Mouse (Mus musculus): ENCODE measurements at regions not wholly inside any gene's neighbourhood (a gene's known extent, or its start where the extent isn't known, plus 50 kb on each side); places are given as distances from the start of the nearest gene placed in this dataset.
A peak's percentile ranks its signal among the peaks of the same experiment; 100 is the strongest.

DNA sequence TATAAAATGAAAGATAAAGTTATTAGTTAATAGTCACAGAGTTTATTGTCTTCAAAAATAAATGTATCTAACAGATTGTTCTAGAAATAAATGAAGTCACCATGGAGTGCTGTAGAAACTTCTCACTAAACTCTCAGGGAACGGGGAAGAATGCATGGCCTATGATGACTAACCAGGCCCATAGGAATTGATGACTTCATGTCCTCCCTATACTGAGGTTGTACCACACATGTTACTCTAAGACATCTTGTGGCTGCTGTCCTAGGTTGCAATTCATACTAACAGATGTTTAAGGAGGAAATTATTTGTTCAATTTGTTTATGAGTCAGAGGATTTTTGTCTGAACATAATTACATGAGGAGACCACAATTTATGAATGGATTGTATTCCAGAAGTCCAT, 459.4 kb downstream of the Pros1 start:
- H3K27me3 ChIP-seq (replicated peaks; ENCODE audit: control insufficient read depth, insufficient read depth, low read length) = no peaks in the 10 kb centered on the region

DNA sequence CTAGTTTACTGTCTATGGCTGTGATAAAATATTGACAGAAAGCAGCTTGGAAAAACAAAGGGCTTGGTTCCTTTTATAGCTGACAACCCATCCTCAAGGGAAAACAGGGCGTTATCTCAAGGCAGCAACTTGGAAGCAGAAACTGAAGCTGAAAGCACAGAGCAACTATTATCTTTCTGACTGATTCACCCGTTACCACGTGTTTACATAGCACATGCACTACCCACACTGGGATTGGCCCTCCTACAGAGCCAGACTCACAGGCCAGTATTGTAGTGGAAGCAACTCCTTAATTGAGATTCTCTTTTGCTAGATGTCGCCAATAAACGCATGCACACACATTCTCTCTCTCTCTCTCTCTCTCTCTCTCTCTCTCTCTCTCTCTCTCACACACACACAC, 465.5 kb downstream of the Pros1 start:
- no peak overlapping the region for H3K9ac ChIP-seq (ENCODE audit: low read length)
- H3K27ac ChIP-seq (ENCODE audit: low read depth) = no peak overlapping the region
- ATAC-seq (replicated peaks; ENCODE audit: low FRiP score, low TSS enrichment, low read depth) (peak; percentile 71), DNase-seq (ENCODE audit: low spot score) (no peak)
- no peak overlapping the region for H3K4me2 ChIP-seq (ENCODE audit: low read length)
- no peaks in the 10 kb centered on the region for H3K36me3 ChIP-seq (ENCODE audit: control insufficient read depth, insufficient read depth, low read length)
- no peak overlapping the region for H3K4me3 ChIP-seq (ENCODE audit: low read depth, low read length)
- 45% methylated on average over 5 of the region's 5 CpGs for WGBS
- no peaks in the 10 kb centered on the region for H3K4me1 ChIP-seq (replicated peaks; ENCODE audit: control insufficient read depth, insufficient read depth, low read length)
- H3K9me3 ChIP-seq (ENCODE audit: control insufficient read depth, low read length) = no peaks in the 10 kb centered on the region
- H3K27me3 ChIP-seq (replicated peaks; ENCODE audit: control insufficient read depth, insufficient read depth, low read length) = no peaks in the 10 kb centered on the region

More for the DNA sequence above, 459.4 kb downstream of the Pros1 start:
- WGBS = 68% methylated on average over 1 of the region's 1 CpGs
- ATAC-seq (replicated peaks; ENCODE audit: low FRiP score, low TSS enrichment, low read depth) = no peak
- Histone ChIP-seq H3K4me2 (ENCODE audit: low read length) (no peak overlapping the region), H3K4me3 (ENCODE audit: low read depth, low read length) (no peak overlapping the region), H3K27ac (ENCODE audit: low read depth) (no peak overlapping the region), H3K4me1 (replicated peaks; ENCODE audit: control insufficient read depth, insufficient read depth, low read length) (no peaks in the 10 kb centered on the region), H3K36me3 (ENCODE audit: control insufficient read depth, insufficient read depth, low read length) (no peaks in the 10 kb centered on the region), H3K9ac (ENCODE audit: low read length) (no peak overlapping the region), H3K9me3 (ENCODE audit: control insufficient read depth, low read length) (no peaks in the 10 kb centered on the region)
- DNase-seq (ENCODE audit: low spot score) = no peak

DNA sequence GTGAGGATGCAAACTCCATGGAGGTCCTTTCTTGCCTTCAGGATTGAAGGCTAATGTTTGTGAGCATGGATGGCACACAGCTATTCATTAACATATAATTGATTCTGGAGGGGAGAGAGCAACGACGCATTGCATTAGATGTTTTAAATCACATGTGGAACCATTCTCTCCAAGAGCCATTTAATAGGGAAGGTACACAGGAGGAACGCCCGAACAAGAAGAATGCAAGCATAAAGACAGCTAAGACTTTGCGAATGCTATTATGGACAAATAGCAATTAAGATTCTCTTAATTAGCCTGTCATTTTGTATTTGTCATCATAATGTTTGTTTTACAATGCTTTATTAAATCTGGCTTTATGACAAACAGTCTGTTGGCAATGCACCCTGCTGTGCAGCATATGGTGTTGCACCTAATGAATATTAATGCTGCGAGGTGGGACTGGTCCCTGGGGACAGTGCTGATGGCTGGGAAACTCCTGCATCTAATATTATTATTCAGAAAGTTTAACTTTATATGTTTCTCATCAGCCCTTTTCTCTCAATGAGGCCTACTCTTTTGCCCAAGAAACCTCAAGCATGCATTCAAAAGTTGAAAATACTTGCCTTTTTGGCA, 497.5 kb downstream of the Pros1 start:
- Histone ChIP-seq H3K36me3 (ENCODE audit: control insufficient read depth, insufficient read depth, low read length) (no peaks in the 10 kb centered on the region), H3K9me3 (ENCODE audit: control insufficient read depth, low read length) (no peaks in the 10 kb centered on the region), H3K9ac (ENCODE audit: low read length) (no peak overlapping the region), H3K4me1 (replicated peaks; ENCODE audit: control insufficient read depth, insufficient read depth, low read length) (no peaks in the 10 kb centered on the region), H3K4me3 (ENCODE audit: low read depth, low read length) (no peak overlapping the region), H3K27ac (ENCODE audit: low read depth) (no peak overlapping the region), H3K4me2 (ENCODE audit: low read length) (no peak overlapping the region), H3K27me3 (replicated peaks; ENCODE audit: control insufficient read depth, insufficient read depth, low read length) (no peaks in the 10 kb centered on the region)
- WGBS = 87% methylated on average over 6 of the region's 6 CpGs
- DNase-seq (ENCODE audit: low spot score) (no peak), ATAC-seq (replicated peaks; ENCODE audit: low FRiP score, low TSS enrichment, low read depth) (no peak)

- ATAC-seq (replicated peaks; ENCODE audit: low FRiP score, low TSS enrichment, low read depth) = no peak
- H3K9ac ChIP-seq (ENCODE audit: low read length) = no peak overlapping the region
- H3K27me3 ChIP-seq (replicated peaks; ENCODE audit: control insufficient read depth, insufficient read depth, low read length) = no peaks in the 10 kb centered on the region
- no peaks in the 10 kb centered on the region for H3K4me1 ChIP-seq (replicated peaks; ENCODE audit: control insufficient read depth, insufficient read depth, low read length)
- 85% methylated on average over 5 of the region's 5 CpGs for WGBS
- DNase-seq (ENCODE audit: low spot score) = no peak
- H3K36me3 ChIP-seq (ENCODE audit: control insufficient read depth, insufficient read depth, low read length) = no peaks in the 10 kb centered on the region
- H3K27ac ChIP-seq (ENCODE audit: low read depth) = no peak overlapping the region
- H3K9me3 ChIP-seq (ENCODE audit: control insufficient read depth, low read length) = no peaks in the 10 kb centered on the region
- H3K4me3 ChIP-seq (ENCODE audit: low read depth, low read length) = no peak overlapping the region
- no peak overlapping the region for H3K4me2 ChIP-seq (ENCODE audit: low read length)
Observed at GRCm38 (mm10) chr16:63369868-63370267, 494.1 kb downstream of the Epha3 start.

GRCm38 (mm10) chr16:63371275-63371674, 492.7 kb downstream of the Epha3 start:
- Histone ChIP-seq H3K4me2 (ENCODE audit: low read length) (no peak overlapping the region), H3K4me3 (ENCODE audit: low read depth, low read length) (no peak overlapping the region), H3K27ac (ENCODE audit: low read depth) (no peak overlapping the region), H3K9ac (ENCODE audit: low read length) (no peak overlapping the region), H3K4me1 (replicated peaks; ENCODE audit: control insufficient read depth, insufficient read depth, low read length) (no peaks in the 10 kb centered on the region), H3K9me3 (ENCODE audit: control insufficient read depth, low read length) (no peaks in the 10 kb centered on the region), H3K36me3 (ENCODE audit: control insufficient read depth, insufficient read depth, low read length) (no peaks in the 10 kb centered on the region), H3K27me3 (replicated peaks; ENCODE audit: control insufficient read depth, insufficient read depth, low read length) (no peaks in the 10 kb centered on the region)
- 77% methylated on average over 5 of the region's 5 CpGs for WGBS
- no peak for DNase-seq (ENCODE audit: low spot score)
- ATAC-seq (replicated peaks; ENCODE audit: low FRiP score, low TSS enrichment, low read depth) = no peak

DNA sequence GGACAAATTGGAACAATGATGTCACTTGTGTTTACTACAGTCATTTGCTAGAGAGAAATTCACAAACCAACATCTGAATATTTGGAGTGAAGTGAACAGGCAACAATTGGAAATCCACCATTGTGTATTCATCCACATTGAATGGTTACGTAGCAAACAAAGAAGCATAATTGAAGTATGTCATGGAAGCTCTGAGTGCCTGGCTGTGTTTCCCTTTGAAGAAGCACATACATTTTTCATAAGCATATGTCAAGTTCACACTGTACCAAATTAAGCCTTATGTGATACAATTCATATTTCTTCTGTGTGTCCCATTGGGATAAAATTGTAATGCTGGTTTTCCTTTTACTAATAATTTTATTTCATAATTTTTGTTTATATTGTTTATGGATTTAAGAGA, 459.0 kb downstream of the Epha3 start:
- WGBS = 84% methylated on average over 1 of the region's 1 CpGs
- Histone ChIP-seq H3K27ac (ENCODE audit: low read depth) (no peak overlapping the region), H3K4me2 (ENCODE audit: low read length) (no peak overlapping the region), H3K4me1 (replicated peaks; ENCODE audit: control insufficient read depth, insufficient read depth, low read length) (no peaks in the 10 kb centered on the region), H3K27me3 (replicated peaks; ENCODE audit: control insufficient read depth, insufficient read depth, low read length) (no peaks in the 10 kb centered on the region), H3K36me3 (ENCODE audit: control insufficient read depth, insufficient read depth, low read length) (no peaks in the 10 kb centered on the region), H3K9me3 (ENCODE audit: control insufficient read depth, low read length) (no peaks in the 10 kb centered on the region), H3K9ac (ENCODE audit: low read length) (no peak overlapping the region), H3K4me3 (ENCODE audit: low read depth, low read length) (no peak overlapping the region)
- DNase-seq (ENCODE audit: low spot score) (no peak), ATAC-seq (replicated peaks; ENCODE audit: low FRiP score, low TSS enrichment, low read depth) (no peak)

GRCm38 (mm10) chr16:63412656-63413055, 451.3 kb downstream of the Epha3 start:
- H3K4me1 ChIP-seq (replicated peaks; ENCODE audit: control insufficient read depth, insufficient read depth, low read length) = no peaks in the 10 kb centered on the region
- no peak for DNase-seq (ENCODE audit: low spot score)
- no peaks in the 10 kb centered on the region for H3K27me3 ChIP-seq (replicated peaks; ENCODE audit: control insufficient read depth, insufficient read depth, low read length)
- no peak for ATAC-seq (replicated peaks; ENCODE audit: low FRiP score, low TSS enrichment, low read depth)
- no peak overlapping the region for H3K4me3 ChIP-seq (ENCODE audit: low read depth, low read length)
- no peak overlapping the region for H3K27ac ChIP-seq (ENCODE audit: low read depth)
- H3K9me3 ChIP-seq (ENCODE audit: control insufficient read depth, low read length) = no peaks in the 10 kb centered on the region
- no peak overlapping the region for H3K4me2 ChIP-seq (ENCODE audit: low read length)
- WGBS = 90% methylated on average over 1 of the region's 1 CpGs
- H3K36me3 ChIP-seq (ENCODE audit: control insufficient read depth, insufficient read depth, low read length) = no peaks in the 10 kb centered on the region
- no peak overlapping the region for H3K9ac ChIP-seq (ENCODE audit: low read length)

GRCm38 (mm10) chr16:63452301-63452700, 411.7 kb downstream of the Epha3 start:
- H3K4me3 ChIP-seq (ENCODE audit: low read depth, low read length) = no peak overlapping the region
- H3K36me3 ChIP-seq (ENCODE audit: control insufficient read depth, insufficient read depth, low read length) = no peaks in the 10 kb centered on the region
- H3K27ac ChIP-seq (ENCODE audit: low read depth) = no peak overlapping the region
- H3K4me2 ChIP-seq (ENCODE audit: low read length) = no peak overlapping the region
- DNase-seq (ENCODE audit: low spot score) (no peak), ATAC-seq (replicated peaks; ENCODE audit: low FRiP score, low TSS enrichment, low read depth) (no peak)
- H3K9me3 ChIP-seq (ENCODE audit: control insufficient read depth, low read length) = no peaks in the 10 kb centered on the region
- no peaks in the 10 kb centered on the region for H3K27me3 ChIP-seq (replicated peaks; ENCODE audit: control insufficient read depth, insufficient read depth, low read length)
- H3K9ac ChIP-seq (ENCODE audit: low read length) = no peak overlapping the region
- 42% methylated on average over 4 of the region's 4 CpGs for WGBS
- H3K4me1 ChIP-seq (replicated peaks; ENCODE audit: control insufficient read depth, insufficient read depth, low read length) = no peaks in the 10 kb centered on the region

DNA sequence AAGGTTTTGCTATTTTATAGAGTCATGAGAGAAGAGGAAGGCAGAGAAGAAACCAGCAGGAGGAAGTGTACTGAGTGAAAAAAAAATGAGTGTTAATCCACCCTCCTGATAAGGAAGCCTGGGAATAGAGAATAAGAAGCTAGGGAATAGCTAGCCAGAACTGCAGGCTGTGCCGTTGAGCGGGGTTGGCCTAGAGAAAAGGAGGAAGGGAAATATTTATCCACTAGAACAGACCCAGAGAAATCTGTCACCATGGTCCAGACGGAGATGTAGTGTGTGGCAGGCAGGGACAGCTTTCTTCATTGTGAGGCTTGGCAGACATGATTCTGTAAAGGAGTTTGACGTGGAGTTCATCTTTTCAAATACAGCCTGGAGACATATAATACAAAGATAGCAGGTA, 397.4 kb downstream of the Epha3 start:
- Histone ChIP-seq H3K36me3 (ENCODE audit: control insufficient read depth, insufficient read depth, low read length) (no peaks in the 10 kb centered on the region), H3K9me3 (ENCODE audit: control insufficient read depth, low read length) (no peaks in the 10 kb centered on the region), H3K9ac (ENCODE audit: low read length) (no peak overlapping the region), H3K4me3 (ENCODE audit: low read depth, low read length) (no peak overlapping the region), H3K27ac (ENCODE audit: low read depth) (no peak overlapping the region; the same call in 1 of the 2 replicates), H3K4me1 (replicated peaks; ENCODE audit: control insufficient read depth, insufficient read depth, low read length) (no peaks in the 10 kb centered on the region; the same call in 1 of the 2 replicates), H3K27me3 (replicated peaks; ENCODE audit: control insufficient read depth, insufficient read depth, low read length) (no peaks in the 10 kb centered on the region), H3K4me2 (ENCODE audit: low read length) (no peak overlapping the region)
- no peak for DNase-seq (ENCODE audit: low spot score)
- no peak for ATAC-seq (replicated peaks; ENCODE audit: low FRiP score, low TSS enrichment, low read depth)
- 36% methylated on average over 4 of the region's 4 CpGs for WGBS

Measured in intestine, embryonic 14.5 days (tissue).